Mouse (Mus musculus): ENCODE measurements around the gene Commd9. TPM values are rescaled to one million over a fixed set of nuclear protein-coding genes. Genes with fewer than 3 reads are reported as not detected.

The Commd9 gene
- total RNA-seq, 2 experiments from 2014 or later = 28.4 to 30.1 TPM

DNA sequence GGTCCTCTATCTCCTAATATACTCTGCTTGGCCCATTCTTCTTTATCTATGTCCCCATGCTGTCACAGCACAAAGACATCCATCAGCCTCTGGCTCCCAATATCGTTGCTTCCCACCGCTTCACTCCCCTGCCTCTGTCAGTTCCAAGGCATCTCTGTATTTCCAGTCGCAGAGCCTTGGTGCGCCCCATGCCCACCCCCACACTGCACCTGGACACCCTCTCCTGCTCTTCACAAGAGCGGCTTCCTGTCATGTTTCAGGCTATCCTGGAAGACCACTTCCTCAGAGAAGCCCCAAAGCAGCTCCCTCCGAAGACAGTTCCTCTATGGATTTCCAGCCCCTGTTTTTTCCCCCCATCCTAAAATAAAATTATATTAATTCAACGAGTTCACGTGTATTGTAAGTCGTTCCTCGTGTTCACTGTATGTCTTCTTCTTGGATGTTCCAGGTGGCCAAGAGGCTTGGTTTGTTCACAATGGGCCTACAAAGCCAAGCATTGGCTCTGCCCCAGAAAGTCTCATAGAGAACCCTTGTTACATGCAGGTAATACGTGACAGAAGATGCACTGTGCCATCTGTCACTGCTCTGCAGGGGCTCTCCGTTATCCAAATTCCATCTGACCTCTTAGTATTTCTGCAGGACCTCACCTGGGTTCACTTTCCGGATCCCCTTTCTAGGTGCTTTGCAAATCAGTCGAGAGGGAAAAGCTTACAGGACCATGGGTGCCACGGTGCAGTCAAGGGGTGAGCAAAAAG, 23.5 kb downstream of the Commd9 start:
- DNase-seq = no peak

DNA sequence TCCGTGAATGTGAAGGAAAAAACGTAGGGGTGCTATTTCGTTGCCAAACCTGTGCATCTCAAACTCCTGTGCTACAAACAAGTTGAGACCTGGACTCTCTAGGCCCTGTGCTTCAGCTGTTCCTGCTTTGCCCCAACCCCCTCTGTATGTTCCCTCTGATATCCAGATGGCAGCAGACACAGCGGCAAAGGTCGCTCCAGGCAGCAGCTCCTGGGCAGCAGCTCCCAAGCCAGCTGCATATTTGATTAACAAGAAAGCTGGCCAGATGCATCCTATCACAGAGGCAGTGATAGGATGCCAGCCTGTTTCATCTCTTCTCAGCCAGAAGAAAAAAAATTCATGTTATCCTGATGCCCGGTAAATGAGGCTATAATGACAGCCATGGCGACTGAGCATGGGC, 32.5 kb downstream of the Commd9 start:
- DNase-seq = no peak

DNA sequence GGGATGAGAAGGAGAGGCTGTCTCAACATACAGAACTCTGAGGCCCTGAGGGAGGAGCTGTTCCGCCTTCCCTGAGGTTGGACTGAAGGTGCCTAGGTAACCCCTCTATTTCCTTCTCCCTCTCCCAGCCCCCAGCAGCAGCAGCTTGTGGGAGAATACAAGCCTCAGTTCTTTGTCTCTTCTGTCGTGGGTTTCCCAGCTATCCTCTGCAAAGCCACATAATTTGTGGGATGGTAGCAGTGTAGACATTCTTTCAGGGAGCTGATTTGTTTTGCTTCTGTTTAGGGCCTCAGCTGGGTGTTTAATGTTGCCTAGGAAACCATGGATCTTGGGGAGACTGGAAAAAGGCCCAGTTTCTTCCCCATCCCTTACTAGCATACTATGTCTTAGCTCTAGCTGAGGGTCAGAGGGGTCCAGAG, 34.1 kb downstream of the Commd9 start:
- DNase-seq = no peak

GRCm38 (mm10) chr2:101922302-101922701, 36.3 kb downstream of the Commd9 start:
- no peak for DNase-seq

- no peak for DNase-seq
These were observed 37.1 kb downstream of the Commd9 start for GRCm38 (mm10) chr2:101923181-101923580.

DNA sequence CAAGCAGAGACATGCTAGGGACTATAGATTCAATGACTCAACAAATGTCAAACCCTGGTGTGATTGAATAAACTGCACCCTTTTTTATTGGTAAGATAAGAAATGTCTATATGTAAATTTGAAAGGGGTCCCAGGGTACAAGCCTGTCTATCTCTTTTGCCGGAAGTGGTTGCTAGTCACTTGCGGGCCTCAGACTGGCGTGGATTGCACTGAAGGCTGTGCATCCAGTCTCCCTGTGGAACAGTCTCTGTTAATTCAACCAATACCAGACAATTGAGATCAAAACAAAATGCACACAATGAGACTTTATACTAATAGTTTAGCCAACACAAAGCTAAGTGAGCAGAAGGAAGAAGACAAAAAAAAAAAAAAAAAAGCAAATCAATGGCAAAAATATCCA, 39.1 kb downstream of the Commd9 start:
- no peak for DNase-seq

DNA sequence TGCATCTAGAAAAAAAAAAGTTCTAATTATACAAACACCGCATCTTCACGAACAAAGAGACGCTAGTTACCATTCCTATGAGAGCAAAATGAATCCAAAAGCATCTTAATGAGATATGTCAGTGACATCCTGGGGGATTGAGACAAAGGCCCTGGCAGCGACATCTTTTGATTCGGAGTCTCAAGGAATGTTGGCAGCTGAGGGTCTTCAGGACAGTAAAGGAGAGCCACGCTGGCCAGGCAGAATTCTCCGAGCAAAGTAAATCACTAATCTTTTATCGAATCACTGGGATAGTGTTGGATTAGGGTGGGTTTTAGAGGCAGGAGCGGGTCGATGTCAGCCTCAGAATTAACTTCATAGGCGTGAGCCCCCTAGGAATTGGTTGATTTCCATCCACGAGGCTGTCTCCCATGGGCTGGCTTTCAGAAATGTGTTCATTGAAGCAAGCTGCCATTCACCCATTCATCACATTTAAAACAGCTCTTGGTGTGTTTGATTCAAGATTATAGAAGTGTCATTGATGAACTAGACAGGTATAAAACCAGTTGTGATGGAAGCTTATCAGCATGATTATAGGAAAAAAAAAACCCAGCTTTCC, 39.6 kb downstream of the Commd9 start:
- no peak for DNase-seq

GRCm38 (mm10) chr2:101932169-101932936, 46.3 kb downstream of the Commd9 start:
- no peak for DNase-seq

GRCm38 (mm10) chr2:101933301-101933700, 47.3 kb downstream of the Commd9 start:
- no peak for DNase-seq

DNA sequence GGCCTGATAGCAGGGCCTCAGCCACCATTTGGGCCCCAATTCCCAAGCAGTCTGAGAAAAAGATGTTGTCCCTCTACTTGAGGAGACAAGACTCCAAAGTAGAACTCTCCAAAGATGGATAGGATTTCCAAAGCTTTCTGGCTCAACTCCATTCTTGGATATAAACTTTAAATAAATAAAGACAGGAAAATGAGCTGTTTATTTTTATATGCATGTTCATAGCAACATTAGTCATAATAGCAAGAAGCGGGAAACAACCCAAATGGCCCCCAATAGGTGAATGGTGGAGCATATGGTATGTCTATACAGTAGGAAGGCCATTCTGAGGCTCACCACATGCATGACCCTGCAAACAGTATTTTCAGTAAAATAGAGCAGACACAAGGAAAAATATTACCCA, 49.0 kb downstream of the Commd9 start:
- DNase-seq = no peak

GRCm38 (mm10) chr2:101950716-101951520, 64.9 kb downstream of the Commd9 start:
- no peak for DNase-seq

Other genes with a start within 250 kb of the Commd9 start
- gene Rag1, start 236.7 kb upstream of the Commd9 start, total RNA-seq (2021) = under 1 TPM; 0.09 to 0.41 TPM
- 10 to 100 TPM; 44.8 to 48.7 TPM for gene B230118H07Rik, start 236.7 kb upstream of the Commd9 start, total RNA-seq (2021)
- gene Traf6, start 207.8 kb upstream of the Commd9 start, total RNA-seq (2021) = 10 to 100 TPM; 14.3 to 15.0 TPM
- 1 to 10 TPM; 3.8 to 4.6 TPM for gene Prr5l, start 3.2 kb upstream of the Commd9 start, total RNA-seq (2021)

All from heart, postnatal 4 days (tissue).